Mouse (Mus musculus) lung, postnatal 4 days (tissue): ENCODE results near the gene Cdkl3.

ENCODE experiments used
- DNase-seq, 2 experiments: peaks; one replicate each; pipeline ENCODE4 v3.0.0; 2021

The Cdkl3 gene

DNA sequence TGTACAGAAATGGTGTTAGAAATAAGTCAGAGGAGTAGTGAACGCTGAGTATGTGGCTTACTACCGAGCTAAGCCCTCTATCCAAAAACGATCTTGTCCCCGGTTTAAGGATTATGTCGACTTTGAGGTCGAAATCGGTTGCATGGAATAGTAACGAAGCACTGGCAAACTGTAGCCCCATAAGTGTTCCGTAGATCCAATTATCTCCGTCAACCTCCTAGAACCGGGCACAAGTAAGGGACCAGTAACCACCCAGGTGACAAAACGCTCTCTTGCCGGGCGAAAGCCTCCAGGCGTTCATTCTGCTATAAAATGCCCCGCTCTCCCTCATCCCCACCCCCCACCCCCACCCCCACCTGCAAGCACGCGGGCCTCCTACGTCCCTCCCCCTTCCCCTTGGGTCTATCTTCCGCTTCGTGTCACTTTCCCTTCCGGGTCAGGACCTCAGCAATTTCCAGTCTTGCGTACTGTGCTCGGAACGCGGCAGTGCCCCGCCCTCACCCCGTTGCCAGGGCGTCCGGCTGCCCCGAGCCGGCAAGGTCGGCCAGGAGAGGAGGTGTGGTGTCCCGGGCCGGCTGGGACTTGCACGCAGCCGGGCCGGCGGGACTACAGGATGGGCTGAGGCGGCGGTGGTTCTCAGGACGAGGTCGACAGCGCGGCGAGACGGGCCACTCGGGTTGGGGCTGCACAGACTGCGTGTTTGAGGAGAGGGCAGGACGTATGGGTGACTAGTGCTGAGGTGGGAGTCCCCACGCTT is at the start of gene Cdkl3:
Gene Cdkl3 (plus strand): TSS at position 450 of the 757 bp plus-strand sequence.
- peak; percentile 95 to 97 for DNase-seq

GRCm38 (mm10) chr11:51956112-51956511 is 47.9 kb upstream of the Cdkl3 start:
- peak; percentile 38 to 72 for DNase-seq

DNA sequence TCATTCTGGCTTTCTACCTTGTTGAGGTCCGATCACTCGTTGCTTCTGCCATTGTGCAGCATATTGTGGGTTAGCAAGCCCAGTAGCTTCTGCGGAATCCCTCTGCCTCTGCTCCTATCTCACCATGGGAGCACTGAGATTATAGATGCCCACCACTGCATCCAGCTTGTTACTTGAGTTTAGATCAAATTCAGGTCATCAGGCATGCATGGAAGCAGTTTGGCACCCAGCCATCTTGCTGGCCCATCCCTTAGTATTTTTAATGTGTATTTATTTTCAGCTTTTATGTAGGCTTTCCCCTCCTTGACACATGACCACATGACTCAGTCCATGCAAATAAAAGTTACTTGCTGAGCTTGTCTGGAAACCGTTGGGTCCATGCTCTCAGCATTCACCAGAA is 46.3 kb upstream of the Cdkl3 start:
- DNase-seq, result no peak

DNA sequence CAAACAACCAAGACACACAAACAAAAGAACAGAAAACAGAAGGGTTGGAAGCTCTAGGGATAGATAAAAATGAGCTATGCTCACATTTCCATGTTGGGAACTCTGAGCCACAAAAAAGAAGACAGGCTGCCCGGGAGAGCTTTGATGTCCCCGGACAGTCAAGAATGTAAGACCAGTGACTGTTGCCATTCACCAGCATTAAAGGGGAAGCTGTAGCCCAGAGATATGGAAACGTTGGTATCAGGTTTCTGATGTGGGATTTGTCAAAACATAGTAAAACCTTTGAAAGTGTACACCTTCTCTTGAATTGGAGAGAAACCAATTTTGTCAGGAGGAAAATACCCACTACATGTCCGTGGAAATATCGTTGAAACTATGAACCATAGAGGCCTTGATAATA is 44.5 kb upstream of the Cdkl3 start:
- no peak for DNase-seq

DNA sequence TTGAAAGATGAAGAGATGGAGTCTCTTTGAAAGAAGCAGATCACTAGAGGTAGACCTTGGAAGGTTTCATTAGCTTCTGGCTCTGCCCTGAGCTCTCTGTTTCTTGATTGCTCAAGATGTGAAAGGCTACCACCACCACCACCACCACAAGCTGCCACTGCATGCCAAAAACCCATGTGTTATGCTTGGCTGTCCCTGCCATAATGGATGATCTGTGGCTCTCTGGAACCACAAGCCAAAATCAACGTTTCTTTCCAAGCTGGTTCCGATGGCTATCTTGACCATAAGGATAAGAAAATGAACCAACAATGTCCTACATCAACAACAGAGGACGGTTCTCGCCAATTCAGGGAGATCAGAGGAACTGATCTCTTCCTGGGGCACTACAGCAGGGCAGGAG is 44.0 kb upstream of the Cdkl3 start:
- no peak for DNase-seq

DNA sequence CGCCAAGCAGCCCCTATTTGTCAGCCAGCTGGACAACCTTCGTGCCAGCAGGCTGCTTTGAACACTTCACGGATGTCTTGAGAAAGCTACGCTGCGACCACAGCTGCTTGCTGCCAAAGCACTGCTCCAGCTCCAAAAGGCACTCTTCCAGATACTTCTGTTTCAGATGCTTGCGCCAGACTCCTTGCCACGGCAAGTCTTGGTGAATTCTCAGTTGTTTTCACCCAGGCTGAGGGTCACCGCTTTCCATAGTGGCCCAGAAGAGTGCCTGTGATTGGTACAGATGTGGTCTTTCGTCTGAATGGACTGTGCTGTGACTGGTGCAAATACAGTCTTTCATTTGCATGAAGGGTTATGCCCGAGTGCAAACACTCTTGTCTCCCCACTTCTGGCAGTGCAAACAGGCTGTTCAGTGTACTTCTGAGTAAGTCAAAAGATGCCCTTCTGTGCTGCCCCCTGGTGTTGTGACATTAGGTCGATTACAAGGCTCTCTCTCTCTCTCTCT is 43.0 kb upstream of the Cdkl3 start:
- DNase-seq, result peak; percentile 66 to 79

GRCm38 (mm10) chr11:51961761-51962160 is 42.3 kb upstream of the Cdkl3 start:
- DNase-seq, result no peak

GRCm38 (mm10) chr11:51962277-51962676 is 41.7 kb upstream of the Cdkl3 start:
- DNase-seq, result no peak

- no peak for DNase-seq
Measured at GRCm38 (mm10) chr11:51966651-51967050, 37.4 kb upstream of the Cdkl3 start.

GRCm38 (mm10) chr11:51967443-51968401 is 36.3 kb upstream of the Cdkl3 start, which contains the start of gene Cdkn2aipnl:
Cdkn2aipnl (plus strand) TSS chr11:51967661.
- peak; percentile 96 to 98 for DNase-seq

- no peak for DNase-seq
Measured at GRCm38 (mm10) chr11:51968896-51969295, 35.1 kb upstream of the Cdkl3 start.

- no peak for DNase-seq
Measured at GRCm38 (mm10) chr11:51969511-51969910, 34.5 kb upstream of the Cdkl3 start.

DNA sequence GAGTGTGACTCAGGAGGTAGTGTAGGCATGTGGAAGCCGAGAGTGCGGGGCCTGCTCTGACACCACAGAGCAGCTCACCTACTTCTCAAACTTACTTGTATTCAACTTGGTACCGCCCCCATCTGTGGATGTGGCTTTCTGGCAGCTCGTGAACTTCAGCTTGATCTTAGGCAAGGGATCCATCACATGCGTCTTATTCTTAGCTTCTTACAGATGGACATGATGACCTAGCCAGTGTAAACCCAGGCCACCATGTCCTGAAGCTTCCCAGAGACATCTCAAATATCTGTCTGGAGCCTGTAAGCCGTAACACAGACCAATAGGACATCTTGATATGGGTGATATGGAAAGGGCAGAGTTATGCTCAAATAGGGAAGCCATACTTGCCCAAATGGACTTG is 32.4 kb upstream of the Cdkl3 start:
- no peak for DNase-seq

- peak; percentile 69 to 80 for DNase-seq
Measured at GRCm38 (mm10) chr11:51999611-52000289, 4.3 kb upstream of the Cdkl3 start.

- DNase-seq, result peak; percentile 96 to 97
Measured at GRCm38 (mm10) chr11:52000290-52000962, 3.6 kb upstream of the Cdkl3 start, which contains the start of gene Ube2b. Ube2b (minus strand) TSS chr11:52000762.

DNA sequence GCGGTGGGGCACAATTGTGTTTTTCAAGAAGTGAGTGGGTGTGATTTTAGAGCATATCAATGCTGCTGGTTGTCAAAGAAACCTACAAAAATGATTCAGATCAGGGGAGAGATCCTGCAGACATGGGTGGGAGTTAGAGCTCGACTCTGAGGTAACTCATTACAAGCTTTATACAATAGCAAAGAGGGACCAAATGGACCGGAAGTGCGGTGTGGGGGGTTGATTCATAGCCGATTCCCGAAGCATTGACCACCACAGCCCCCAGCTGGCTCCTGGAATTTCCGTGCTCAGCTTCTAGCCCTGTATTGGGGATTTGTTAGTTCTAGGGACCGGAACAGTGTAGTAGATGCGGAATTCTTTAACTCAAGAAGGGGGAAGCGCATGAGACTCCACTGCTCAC is 2.7 kb upstream of the Cdkl3 start:
- no peak for DNase-seq

GRCm38 (mm10) chr11:52001861-52002260 is 2.2 kb upstream of the Cdkl3 start:
- DNase-seq, result no peak

DNA sequence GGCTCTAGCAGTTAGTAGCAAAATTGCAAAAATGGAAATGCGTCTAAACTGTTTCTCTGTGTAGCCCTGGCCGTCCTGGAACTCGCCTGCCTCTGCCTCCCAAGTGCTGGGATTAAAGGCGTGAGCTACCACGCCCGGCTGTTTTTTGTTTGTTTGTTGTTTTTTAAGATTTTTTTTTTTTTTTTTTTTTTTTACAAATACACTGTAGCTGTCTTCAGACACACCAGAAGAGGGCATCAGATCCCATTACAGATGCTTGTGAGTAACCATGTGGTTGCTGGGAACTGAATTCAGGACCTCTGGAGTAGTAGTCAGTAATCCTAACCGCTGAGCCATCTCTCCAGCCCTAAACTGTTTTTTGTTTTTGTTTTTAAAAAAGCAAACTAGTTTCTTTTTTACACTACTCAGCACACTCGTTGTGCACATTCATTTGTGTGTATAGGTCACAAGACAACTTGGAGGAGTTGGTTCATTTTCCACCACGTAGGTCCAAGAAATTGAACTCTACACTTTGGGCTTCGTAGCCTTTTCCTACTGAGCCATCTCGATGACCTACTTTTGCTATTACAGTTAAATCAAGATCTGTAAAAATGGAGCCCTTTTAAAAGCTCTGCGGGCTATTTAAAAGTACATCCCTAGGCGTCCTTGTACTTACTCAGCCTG is 1.0 kb upstream of the Cdkl3 start:
- no peak for DNase-seq

- no peak for DNase-seq
Measured at GRCm38 (mm10) chr11:52003505-52003771, 583 bp upstream of the Cdkl3 start.

DNA sequence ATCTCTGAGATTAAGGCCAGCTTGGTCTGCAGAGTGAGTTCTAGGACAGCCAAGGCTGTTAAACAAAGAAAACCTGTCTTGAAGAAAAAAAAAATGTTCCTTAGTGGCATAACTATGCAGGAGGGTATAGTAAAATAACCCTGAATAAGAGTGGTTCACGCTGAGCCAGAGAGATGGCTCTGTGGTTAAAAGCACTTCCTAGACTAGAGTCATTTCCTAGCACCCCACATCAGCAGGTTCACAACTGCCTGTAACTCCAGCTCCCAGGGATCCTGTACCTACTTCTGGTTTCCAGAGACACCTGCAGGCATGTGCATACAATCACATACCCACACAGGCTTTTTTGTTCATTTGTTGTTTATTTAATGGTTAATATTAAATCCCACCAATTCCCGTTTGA is 1.6 kb downstream of the Cdkl3 start:
- no peak for DNase-seq

GRCm38 (mm10) chr11:52011011-52011410 is 7.0 kb downstream of the Cdkl3 start:
- DNase-seq, result no peak

- no peak for DNase-seq
Measured at GRCm38 (mm10) chr11:52011541-52011940, 7.5 kb downstream of the Cdkl3 start.
